Mouse (Mus musculus): ENCODE data around the gene Ptprd.

Ptprd gene

DNA sequence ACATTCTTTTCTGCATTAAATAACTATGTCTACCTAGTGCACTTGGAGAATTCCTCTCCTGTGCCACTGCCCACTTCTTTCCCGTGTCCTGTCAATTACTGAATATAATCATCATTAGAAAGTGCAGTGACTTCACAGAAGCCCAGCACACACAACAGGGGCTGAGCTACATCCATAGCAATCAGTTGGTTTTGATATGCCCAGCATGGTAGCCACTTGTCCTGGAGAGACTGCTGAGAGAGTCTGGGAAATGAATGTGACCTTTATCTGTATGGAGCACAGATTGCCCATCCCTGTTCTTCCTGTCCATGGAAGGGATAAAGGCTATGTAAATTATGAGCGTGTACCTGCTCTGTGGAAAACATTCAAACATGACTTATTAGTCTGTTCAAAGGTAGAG, 1280.2 kb downstream of the Ptprd start:
- DNase-seq (ENCODE audit: low read depth, low spot score), result no peak

DNA sequence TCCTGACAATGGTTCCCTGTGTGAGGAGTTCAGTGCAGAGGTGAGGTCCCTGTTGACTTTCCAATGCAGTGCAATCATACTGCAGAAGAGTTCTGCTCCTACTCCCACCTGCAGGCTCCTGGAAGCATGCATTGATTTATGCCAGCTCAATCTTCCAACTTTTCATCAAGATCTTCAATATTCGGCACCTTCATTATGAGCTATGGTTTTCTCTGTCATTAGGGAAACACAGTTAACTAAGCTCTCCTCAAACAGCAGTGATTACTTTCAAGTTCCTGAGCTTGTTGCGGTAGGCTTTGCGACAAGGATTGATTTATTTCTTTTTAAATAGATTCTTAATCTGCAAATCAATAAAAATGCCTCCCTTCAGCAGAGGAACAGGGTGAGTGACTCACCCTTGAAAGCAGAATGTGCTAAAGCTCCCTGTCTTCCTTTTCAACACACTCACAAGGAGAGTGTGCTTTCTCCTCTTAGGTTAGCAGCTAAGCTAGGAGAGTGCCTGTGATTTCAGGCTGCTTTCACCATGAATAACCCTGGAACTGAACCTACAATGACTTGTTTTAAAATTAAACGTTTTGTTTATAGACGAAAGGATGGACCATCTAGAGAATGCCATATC, 1298.1 kb downstream of the Ptprd start:
- no peak for DNase-seq (ENCODE audit: low read depth, low spot score)

DNA sequence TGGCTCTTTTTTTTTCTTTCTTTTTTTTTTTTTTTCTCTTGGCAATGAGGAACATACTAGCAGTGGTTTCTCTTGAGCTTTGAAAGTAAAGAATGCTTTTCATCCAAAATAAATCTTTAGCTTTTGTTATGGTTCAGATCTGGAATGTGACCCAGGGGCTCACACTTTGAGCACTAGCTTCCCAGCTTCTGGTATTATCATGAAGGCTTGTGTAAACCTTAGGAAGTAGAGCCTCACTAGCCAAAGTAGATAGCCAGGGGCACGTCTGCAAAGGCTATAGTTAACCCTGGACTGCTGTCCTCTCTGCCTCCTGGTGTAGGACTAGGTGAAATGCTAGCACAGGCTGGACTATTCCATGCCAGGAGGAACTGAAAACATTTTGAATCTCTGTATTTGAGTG, 1310.1 kb downstream of the Ptprd start:
- DNase-seq (ENCODE audit: low read depth, low spot score), result peak; percentile 31

DNA sequence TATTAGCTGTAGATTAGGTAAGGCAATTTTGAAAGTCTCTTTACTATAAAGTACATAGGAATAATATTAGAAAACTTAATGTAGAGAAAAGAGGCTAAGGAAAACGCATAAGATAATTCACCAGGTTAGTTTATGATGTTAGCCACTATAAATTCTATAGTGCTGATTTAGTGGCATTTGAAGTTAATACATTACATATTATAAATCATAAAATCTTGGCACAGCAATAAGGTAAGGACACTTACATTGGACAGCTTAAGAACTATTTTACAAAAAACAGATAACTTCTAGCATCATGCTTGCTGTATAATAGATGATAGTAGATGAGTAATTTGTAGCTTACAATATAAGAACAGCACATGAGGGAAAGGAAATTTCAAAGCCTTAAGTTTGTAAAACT, 1322.1 kb downstream of the Ptprd start:
- DNase-seq (ENCODE audit: low read depth, low spot score), result no peak

DNA sequence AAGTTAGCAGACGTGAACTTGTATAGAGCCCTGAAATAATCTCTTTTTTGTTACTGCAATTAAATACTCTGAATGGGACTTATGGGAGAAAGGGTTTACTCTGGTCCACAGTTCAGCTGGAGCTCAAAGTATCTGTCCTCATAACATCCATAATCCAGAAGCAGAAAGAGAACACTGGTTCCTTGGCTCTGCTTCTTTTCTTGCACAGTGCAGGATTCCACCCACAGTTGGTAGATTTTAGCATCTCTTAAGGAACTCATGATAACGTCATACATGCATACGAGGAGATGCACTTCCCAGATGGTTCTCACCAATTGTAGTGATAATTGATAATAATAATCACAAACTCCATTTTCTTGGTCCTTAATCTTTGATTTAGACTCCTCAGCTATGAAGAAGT, 1330.2 kb downstream of the Ptprd start:
- no peak for DNase-seq (ENCODE audit: low read depth, low spot score)

DNA sequence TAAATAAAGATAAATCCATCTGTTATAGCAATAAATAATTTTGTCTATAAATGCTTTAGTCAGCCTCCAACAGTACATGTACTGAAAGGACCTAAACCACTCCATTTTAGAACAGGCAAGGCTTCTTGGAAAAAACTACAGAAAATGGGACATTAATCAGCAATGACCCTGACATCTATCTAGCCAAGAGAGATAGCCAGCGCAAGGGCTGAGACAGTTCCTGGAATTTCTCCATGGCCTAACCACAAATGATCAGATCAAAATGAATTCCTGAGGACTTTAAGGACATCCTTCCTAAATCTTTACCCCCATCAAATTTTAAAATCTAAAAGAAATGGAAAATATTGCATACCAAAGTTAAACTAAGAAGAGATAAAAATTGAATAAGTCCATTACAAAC, 1340.8 kb downstream of the Ptprd start:
- DNase-seq (ENCODE audit: low read depth, low spot score), result no peak

DNA sequence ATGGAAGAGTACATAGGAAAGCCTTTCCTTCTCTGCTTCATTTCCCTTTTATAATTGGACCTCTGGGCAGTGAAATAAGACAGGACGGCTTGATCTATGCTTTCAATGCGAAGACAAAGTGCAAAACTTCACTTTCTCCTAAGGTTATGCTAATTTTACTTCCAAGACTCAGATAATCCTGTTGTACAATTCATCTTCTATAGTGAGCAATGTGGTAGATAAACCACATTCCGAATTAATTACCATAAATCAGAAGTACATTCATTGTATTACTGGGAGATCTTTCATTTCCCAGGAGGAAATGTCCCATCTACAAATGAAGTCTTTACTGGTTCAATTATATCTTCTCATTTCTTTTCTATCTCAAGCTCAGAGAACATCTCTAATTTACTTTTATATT, 1346.2 kb downstream of the Ptprd start:
- no peak for DNase-seq (ENCODE audit: low read depth, low spot score)

DNA sequence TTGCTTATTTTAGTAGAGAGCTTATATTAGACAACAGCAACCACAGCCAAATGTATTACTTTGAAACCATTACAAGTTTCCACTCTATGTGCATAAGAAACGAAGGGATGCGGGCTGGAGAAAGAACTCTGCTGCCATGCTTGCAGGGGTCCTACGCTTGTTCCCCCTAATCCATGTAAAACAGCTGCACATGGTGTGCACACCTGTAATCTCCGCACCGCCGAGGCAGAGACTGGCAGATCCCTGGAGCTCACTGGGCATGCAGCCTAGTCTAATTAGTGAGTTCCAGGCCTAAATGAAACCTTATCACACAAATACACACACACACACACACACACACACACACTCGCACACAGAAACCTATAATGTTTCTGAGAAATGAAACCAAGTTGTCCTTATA, 1365.5 kb downstream of the Ptprd start:
- DNase-seq (ENCODE audit: low read depth, low spot score), result no peak

DNA sequence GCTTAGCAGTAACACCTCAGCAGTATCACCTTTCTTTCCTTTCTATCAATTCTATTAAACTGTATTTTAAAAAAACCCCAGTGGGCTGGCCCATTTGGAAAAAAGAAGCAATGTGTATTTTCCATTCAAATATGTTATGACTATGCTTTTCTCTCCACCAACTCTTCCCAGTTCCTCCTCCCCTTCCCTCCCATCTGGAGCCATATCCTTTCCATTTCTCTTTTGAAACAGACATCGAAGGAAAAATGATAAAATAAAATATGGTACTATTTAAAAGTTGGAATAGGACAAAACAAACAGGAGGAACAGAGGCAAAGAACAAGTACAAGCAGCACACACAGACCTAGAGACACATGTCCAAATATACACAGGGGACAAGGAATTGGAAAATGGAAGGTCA, 1372.7 kb downstream of the Ptprd start:
- no peak for DNase-seq (ENCODE audit: low read depth, low spot score)

DNA sequence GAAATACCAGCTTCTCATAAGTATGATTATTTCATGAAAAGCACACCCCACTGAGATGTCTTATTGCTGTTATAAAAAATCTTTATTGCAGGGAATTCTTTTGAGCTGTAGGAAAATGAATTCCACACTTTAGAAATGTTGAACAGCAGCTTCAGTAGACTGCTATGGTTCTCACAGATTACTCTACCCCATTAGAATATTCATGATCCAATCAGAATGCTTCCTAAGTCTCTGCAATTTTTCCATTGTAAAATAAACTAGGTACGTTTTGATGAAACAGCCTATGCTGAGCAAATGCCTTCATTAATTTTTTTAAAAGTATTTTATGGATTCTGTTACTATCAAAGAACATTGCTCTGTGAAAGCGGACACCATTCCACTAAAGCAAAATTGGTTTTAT, 1399.6 kb downstream of the Ptprd start:
- DNase-seq (ENCODE audit: low read depth, low spot score), result no peak

DNA sequence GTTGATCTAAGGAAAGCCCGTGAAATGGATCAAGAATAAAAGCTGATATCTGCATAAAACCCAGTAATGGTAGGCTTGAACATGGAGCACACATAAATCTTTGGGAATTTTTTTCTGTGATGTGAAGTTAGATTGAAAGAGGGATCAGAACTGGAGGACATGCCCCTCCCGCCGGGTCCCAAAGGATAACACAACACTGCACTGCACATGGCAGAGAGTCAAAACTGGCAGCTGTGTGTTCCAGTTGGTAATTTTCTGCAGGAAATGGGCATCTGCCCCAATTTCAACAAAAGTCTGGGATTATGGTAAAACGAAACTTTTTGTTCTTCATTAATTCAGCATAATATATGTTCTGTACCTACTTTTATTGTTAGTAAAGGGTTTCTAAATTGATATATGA, 1409.1 kb downstream of the Ptprd start:
- DNase-seq (ENCODE audit: low read depth, low spot score), result no peak

DNA sequence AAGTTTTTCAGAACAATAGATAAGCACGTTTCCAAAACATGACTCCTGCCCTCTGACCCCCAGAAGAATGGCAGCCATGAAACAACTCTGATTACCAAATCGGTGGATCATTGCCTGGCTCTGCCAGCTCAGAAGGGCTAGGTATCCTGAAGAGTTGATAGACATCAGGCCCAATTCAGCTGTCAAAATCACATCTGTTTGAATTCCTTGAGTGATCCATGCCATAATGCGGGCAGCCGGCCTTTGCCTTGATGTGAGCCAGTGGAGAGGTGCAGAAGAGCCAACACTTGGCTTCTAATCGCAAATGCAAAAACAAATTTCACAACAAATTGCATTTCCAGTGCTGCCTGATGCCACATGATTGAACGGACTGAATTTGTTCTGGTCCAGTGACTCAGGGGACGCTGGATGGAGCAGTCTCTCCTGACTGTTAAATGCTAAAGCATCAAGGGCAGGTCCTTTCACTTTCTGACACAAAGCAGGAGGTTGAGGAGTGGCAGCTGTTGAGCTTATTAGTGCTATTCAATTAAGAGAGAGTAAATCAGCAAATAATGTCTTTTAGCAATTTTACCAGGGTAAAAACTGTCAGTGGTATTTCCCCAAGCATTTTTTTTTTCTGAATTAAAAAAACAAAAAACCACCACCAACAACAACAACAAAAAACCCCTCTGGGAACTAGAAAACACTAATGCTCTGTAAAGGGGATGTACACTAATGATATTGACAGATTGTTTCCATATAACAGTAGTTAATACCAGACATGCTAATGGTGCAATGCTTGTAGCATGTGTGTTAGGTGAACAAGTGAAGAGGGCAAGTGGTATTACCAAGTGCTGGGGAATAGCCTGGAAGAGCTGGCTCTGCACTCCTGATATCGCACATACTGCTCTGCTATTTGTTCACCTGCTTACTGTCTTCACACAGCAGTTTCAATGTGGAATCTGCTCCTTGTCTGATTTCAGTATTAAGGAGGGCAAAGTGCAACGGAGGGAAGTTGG, 1413.5 kb downstream of the Ptprd start:
- no peak for DNase-seq (ENCODE audit: low read depth, low spot score)

DNA sequence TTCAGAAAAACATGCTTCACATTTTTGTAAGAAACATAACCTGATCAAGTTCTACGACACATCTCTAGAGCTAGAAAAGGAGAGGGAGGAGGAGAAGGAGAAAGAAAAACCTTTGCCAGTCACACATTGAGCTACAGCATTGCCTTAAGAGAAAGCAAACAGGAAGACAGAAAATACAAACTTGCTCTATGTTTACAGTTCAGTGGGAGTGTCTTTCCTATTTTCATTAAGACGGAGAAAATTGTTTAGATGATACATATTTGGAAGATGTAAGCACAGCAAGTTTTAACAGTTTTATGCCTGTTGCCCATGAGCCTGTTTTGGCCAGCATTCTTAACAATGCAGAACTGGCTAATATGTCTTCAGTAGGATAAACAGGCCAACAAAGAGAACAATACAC, 1426.4 kb downstream of the Ptprd start:
- no peak for DNase-seq (ENCODE audit: low read depth, low spot score)

DNA sequence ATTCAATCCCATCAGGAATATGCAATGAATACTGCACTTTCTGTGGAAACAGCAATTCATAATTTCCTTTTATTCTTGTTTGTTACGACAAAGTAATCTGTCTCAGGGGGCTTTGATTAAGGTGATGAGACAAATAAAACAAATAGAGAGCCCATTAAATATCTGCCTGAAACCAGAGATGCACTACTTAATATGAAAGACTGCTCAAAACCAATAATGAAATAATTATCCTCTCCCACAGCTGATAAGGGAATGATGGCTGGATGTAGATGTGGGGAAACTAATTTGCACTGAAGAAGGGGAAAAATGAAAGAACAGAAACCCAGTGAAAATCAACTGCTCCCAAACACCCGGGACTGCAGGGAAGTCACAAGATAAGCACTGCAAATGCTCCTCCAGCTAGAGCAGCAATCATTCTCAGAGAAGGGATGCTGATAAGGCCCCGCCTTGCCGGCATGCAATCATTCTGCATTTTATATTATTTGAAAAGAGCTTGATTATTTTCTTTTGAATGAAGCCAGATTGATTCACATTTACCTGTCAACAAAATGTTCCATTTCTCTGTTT, 1432.1 kb downstream of the Ptprd start:
- no peak for DNase-seq (ENCODE audit: low read depth, low spot score)

DNA sequence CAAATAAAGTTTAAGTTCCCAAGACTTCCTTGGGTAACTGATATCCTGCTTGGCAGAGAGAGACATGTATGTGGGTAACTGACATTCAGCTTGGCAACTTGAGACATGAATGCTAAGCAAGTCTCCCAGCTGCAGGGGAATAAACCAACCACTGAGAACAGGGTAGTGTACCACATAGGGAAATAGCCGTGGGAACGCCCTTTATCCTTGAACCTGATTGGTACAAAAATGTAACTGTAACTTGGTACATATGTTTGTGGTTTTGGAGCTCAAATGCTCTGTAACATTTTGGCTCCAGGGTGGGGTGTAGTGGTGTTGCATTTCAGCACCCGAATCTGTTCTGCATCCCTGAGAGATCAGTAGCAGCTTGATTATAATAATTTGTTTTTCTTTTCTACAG, 1444.8 kb downstream of the Ptprd start:
- no peak for DNase-seq (ENCODE audit: low read depth, low spot score)

DNA sequence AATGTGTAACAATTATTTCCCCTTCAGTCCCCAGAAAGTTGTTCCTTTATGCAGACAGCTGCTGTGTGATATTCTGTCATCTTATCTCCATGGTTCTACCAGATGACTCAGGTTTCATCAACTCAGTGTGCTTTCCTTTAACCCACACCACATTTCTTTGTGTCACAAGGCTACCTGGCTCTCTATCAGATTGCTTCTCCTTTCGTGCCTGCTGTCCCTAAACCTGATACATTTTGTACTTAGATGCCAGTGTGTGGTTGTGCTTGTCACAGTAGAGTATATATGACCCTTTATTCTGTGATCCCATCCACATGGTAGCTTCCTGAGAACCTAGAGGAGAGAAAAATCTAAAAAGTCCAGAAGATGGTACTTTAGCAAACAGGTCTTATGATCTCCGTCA, 1445.3 kb downstream of the Ptprd start:
- no peak for DNase-seq (ENCODE audit: low read depth, low spot score)

DNA sequence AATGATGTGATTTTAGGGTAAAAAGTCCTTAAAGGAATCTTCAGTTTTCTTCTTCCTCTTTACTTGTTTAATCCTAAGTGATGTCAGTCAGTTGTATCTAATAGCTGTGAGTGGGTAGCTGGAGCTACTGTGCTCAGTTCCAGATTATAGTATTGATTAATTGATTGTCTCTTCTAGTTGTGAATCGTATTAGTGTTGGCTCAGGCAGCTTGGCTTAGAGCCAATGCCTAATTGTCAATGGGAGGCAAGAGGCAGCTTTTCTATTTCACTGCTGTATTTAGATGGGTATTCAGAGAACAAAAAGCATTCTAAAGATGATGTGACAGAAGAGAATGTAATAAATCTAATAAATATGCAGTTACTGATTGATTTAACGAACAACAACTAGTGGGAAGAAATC, 1461.1 kb downstream of the Ptprd start:
- DNase-seq (ENCODE audit: low read depth, low spot score), result peak; percentile 30

DNA sequence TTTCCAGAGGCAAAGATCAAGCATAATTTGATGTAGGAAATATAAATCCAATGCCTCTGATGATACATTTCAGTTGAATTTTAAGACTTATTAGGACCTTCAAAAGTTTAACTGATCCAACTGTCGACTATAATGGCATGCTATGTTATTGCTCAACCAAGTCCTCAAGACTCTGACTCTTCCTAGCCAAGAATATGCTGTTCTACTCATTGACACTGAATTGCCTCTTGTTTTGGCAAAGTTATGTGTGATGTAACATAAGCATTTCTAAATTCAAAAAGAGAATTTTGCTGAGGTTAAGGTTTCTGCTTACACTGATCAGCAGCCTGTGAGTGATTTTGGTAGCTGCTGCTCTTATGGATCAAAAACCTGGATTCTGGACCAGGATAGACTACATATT, 1475.9 kb downstream of the Ptprd start:
- no peak for DNase-seq (ENCODE audit: low read depth, low spot score)

DNA sequence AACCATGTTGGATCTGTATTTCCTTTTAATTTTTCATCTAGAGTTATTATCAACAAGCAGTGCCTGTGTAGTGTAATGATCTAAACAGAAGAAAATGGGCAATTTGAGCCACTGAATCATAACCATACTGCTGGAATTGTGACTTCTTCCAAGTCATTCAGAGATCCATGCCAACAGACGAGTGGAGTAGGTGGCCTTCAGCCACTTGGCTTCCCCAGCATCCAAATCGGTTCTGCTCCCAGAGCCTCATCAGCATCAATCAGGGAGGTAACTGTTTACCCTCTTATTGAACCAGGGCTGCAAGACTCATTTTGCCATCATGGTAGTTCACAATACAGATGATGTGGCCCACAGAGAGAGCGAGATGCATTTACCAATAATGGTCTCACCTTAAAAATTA, 1536.0 kb downstream of the Ptprd start:
- DNase-seq (ENCODE audit: low read depth, low spot score), result no peak

DNA sequence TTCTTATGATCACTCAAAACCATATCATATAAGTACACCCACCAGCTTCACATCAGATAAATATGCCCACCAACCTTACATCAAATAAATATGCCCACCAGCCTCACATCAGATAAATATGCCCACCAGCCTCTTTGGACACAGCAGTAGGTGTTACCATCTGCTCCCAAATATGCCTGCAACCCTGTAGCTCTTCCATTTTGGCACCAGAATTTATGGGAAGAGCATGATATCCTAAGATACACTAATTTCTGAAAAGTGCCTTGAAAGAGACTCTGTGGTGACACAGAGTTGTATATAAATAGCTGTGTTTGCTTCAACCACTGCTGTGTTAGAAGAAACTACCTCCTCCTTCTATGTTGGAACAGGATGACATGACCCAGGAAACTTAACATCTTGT, 1538.5 kb downstream of the Ptprd start:
- DNase-seq (ENCODE audit: low read depth, low spot score), result no peak

DNA sequence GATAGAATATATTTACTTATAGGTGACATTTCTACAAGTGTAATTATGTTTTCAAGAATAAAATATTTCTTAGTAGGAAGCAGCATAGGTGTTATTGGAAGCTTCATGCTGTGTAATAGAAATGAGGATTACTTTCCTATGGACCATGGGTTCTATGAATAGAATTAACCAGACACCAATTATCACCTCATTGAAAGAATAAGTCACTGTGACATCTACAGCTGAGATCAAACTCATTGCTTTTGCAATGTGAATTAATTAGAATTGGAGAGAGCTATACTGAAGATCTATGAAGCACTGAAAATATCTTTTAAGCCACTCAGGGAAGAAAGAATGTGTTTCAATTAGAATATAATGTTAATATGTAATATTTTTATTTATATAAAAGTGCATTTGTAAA, 1539.1 kb downstream of the Ptprd start:
- no peak for DNase-seq (ENCODE audit: low read depth, low spot score)

DNA sequence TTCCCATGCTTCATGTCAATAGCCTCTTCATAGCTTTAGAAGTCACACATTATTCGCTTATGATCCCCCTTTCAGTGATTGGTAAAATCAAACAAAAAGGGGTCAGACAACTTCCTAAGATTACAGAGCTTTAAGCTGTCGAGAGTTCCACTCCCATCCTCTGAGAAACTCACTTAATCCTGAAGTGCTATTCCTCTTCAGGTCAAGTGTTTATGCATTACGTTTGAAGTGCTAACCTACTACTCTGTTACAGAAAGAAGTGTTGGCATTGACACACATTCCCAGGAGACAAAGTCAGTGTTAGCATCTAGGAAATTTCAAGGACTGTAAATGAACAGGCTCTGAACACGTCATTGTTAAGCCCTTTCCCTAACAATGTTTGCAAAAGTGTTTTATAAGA, 1550.0 kb downstream of the Ptprd start:
- no peak for DNase-seq (ENCODE audit: low read depth, low spot score)

DNA sequence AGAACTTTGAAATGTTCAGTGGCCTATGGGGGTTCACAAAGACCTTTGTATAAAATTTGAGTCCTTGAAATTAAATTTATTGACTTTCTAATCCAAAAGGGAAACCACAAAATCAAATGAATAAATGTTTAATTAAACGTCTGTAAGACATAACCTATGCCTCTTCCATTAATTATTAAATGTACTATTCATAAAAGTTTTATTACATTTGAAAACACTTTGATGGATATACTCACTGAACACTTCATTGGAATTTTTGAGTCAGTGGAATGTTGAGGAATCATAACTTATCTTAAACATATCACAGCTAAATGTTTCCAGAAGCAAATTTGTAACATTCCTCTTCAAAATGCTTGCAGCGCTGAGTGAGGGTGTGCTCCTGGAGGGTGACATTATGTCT, 1551.6 kb downstream of the Ptprd start:
- peak; percentile 1 for DNase-seq (ENCODE audit: low read depth, low spot score)

All from mesoderm, embryonic 11.5 days (tissue).